Mouse (Mus musculus): Measurements from ENCODE around the gene Nrm. TPM values are rescaled to one million over a fixed set of nuclear protein-coding genes. Genes with fewer than 3 reads are reported as not detected.
"Not testable (repeated sequence)": the region's sequence is repeated elsewhere in the genome, so short reads cannot be mapped to it uniquely, and the experiment has no call there.

Nrm gene
- polyA plus RNA-seq, 2 experiments = 15.6 to 20.1 TPM

- H3K36me3 ChIP-seq (replicated peaks; ENCODE audit: control insufficient read depth, insufficient read depth, low read depth) = peaks cover 48% of the 10 kb centered on the region
- H3K27ac ChIP-seq = peak overlapping the region; percentile 96
- peaks cover 35 to 40% of the 10 kb centered on the region in 2 experiments for H3K4me1 ChIP-seq (replicated peaks; ENCODE audit: control insufficient read depth in 2 of 2, insufficient read depth in 2 of 2, low read length in 1 of 2)
- peak overlapping the region; percentile 96 for H3K4me2 ChIP-seq (ENCODE audit: low read depth)
- DNase-seq (ENCODE audit: low read depth in 3 of 3, low spot score in 3 of 3) = peak; percentile 73 to 76 (median 75)
- peak; percentile 17 for ATAC-seq (ENCODE audit: insufficient read depth)
- 2% methylated on average over 23 of the region's 25 CpGs for WGBS (ENCODE audit: insufficient replicate concordance)
- TF ChIP-seq EP300 (IDR thresholded peaks at IDR 0.05; ENCODE audit: low read depth) = no peak
- no peak for TF ChIP-seq CTCF (IDR thresholded peaks at IDR 0.05; ENCODE audit: low read depth)
- no peaks in the 10 kb centered on the region for H3K9me3 ChIP-seq (ENCODE audit: control insufficient read depth, low read length)
- peak overlapping the region; percentile 100 for H3K9ac ChIP-seq (replicated peaks)
- peak overlapping the region; percentile 96 to 98 for H3K4me3 ChIP-seq (ENCODE audit: insufficient read depth in 1 of 2, low read depth in 2 of 2, low read length in 2 of 2)
- H3K27me3 ChIP-seq (ENCODE audit: control insufficient read depth, insufficient read depth, low read length) = no peaks in the 10 kb centered on the region
These were observed 24.1 kb upstream of the Nrm start for GRCm38 (mm10) chr17:35836991-35837422.

DNA sequence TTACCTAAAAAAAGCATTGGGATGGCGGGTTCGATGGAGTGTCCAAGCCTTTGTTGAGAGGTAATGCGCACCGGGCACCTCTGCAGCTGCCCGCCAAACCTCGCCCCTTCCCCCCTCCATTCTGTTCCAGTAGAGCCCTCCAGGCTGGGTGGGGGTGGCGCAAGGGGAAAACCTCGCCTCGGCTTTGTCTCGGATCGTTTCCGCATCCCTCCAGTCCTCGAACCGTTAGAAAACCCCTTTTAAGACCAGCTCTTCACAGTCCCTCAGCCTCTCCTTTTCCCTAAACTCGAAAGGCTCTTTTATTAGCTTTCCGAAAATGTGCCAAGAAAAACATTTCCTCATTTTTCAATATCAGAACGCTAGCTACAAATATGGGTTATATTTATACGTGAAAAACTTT, 23.6 kb upstream of the Nrm start:
- 0% methylated on average over 18 of the region's 18 CpGs for WGBS (ENCODE audit: insufficient replicate concordance)
- H3K9ac ChIP-seq (replicated peaks) = peak overlapping the region; percentile 100
- peak overlapping the region; percentile 96 to 98 for H3K4me3 ChIP-seq (ENCODE audit: insufficient read depth in 1 of 2, low read depth in 2 of 2, low read length in 2 of 2)
- H3K4me2 ChIP-seq (ENCODE audit: low read depth) = peak overlapping the region; percentile 96
- peak in 1 of 3 experiments; percentile 34 for DNase-seq (ENCODE audit: low read depth in 3 of 3, low spot score in 3 of 3)
- TF ChIP-seq EP300 (IDR thresholded peaks at IDR 0.05; ENCODE audit: low read depth) (no peak), CTCF (IDR thresholded peaks at IDR 0.05; ENCODE audit: low read depth) (no peak)
- ATAC-seq (ENCODE audit: insufficient read depth) = no peak
- peak overlapping the region; percentile 96 for H3K27ac ChIP-seq
- H3K9me3 ChIP-seq (ENCODE audit: control insufficient read depth, low read length) = no peaks in the 10 kb centered on the region
- peaks cover 40% of the 10 kb centered on the region in 2 experiments for H3K4me1 ChIP-seq (replicated peaks; ENCODE audit: control insufficient read depth in 2 of 2, insufficient read depth in 2 of 2, low read length in 1 of 2)
- H3K27me3 ChIP-seq (ENCODE audit: control insufficient read depth, insufficient read depth, low read length) = no peaks in the 10 kb centered on the region
- H3K36me3 ChIP-seq (replicated peaks; ENCODE audit: control insufficient read depth, insufficient read depth, low read depth) = peaks cover 44% of the 10 kb centered on the region

DNA sequence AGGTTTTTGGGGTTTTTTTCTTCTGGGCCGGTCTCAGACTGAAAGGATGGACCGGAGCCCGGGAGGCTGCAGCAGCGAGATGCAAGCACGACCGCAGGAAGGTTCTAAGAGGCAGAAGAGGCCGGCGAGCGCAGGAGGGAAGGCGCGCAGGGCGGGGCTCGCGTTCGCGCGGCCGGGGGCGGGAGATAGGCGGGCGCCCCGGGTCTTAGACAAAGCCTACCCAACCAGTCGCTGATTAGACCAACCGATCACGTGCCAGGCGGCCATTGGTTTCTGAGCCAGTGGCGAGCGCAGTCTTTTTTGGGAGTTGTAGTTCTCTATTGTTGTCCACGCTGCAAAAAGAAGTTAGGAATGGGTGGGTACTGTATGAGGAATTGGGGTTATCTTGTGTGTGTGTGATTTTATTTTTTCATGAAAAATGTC, 23.0 kb upstream of the Nrm start, which contains the start of gene Tubb5:
Tubb5 (minus strand) TSS at position 185 of the 423 bp plus-strand sequence.
- peak; percentile 94 to 96 (median 95) for DNase-seq (ENCODE audit: low read depth in 3 of 3, low spot score in 3 of 3)
- H3K27ac ChIP-seq = peak within 1 kb of the TSS; percentile 96
- H3K9me3 ChIP-seq (ENCODE audit: control insufficient read depth, low read length) = no peaks in the 10 kb centered on the region
- ATAC-seq (ENCODE audit: insufficient read depth) = peak; percentile 60
- peak within 1 kb of the TSS; percentile 96 to 98 for H3K4me3 ChIP-seq (ENCODE audit: insufficient read depth in 1 of 2, low read depth in 2 of 2, low read length in 2 of 2)
- peaks cover 37% of the 10 kb centered on the region for H3K36me3 ChIP-seq (replicated peaks; ENCODE audit: control insufficient read depth, insufficient read depth, low read depth)
- under 1% methylated on average over 29 of the region's 29 CpGs for WGBS (ENCODE audit: insufficient replicate concordance)
- peak within 1 kb of the TSS; percentile 96 for H3K4me2 ChIP-seq (ENCODE audit: low read depth)
- no peak for TF ChIP-seq CTCF (IDR thresholded peaks at IDR 0.05; ENCODE audit: low read depth)
- peak; percentile 38 for TF ChIP-seq EP300 (IDR thresholded peaks at IDR 0.05; ENCODE audit: low read depth)
- peaks cover 44 to 46% of the 10 kb centered on the region in 2 experiments for H3K4me1 ChIP-seq (replicated peaks; ENCODE audit: control insufficient read depth in 2 of 2, insufficient read depth in 2 of 2, low read length in 1 of 2)
- peak within 1 kb of the TSS; percentile 100 for H3K9ac ChIP-seq (replicated peaks)
- H3K27me3 ChIP-seq (ENCODE audit: control insufficient read depth, insufficient read depth, low read length) = no peaks in the 10 kb centered on the region

- no peaks in the 10 kb centered on the region for H3K27me3 ChIP-seq (ENCODE audit: control insufficient read depth, insufficient read depth, low read length)
- peak overlapping the region; percentile 96 for H3K4me2 ChIP-seq (ENCODE audit: low read depth)
- peaks cover 33% of the 10 kb centered on the region for H3K36me3 ChIP-seq (replicated peaks; ENCODE audit: control insufficient read depth, insufficient read depth, low read depth)
- peak overlapping the region; percentile 96 for H3K27ac ChIP-seq
- ATAC-seq (ENCODE audit: insufficient read depth) (no peak), DNase-seq (ENCODE audit: low read depth in 3 of 3, low spot score in 3 of 3) (no peak)
- peaks cover 45 to 48% of the 10 kb centered on the region in 2 experiments for H3K4me1 ChIP-seq (replicated peaks; ENCODE audit: control insufficient read depth in 2 of 2, insufficient read depth in 2 of 2, low read length in 1 of 2)
- WGBS (ENCODE audit: insufficient replicate concordance) = 2% methylated on average over 5 of the region's 5 CpGs
- peak overlapping the region; percentile 100 for H3K9ac ChIP-seq (replicated peaks)
- peak overlapping the region; percentile 64 to 98 for H3K4me3 ChIP-seq (ENCODE audit: insufficient read depth in 1 of 2, low read depth in 2 of 2, low read length in 2 of 2)
- H3K9me3 ChIP-seq (ENCODE audit: control insufficient read depth, low read length) = no peaks in the 10 kb centered on the region
- TF ChIP-seq EP300 (IDR thresholded peaks at IDR 0.05; ENCODE audit: low read depth) (no peak; the same call in 1 of the 2 replicates), CTCF (IDR thresholded peaks at IDR 0.05; ENCODE audit: low read depth) (no peak)
These were observed 22.5 kb upstream of the Nrm start for GRCm38 (mm10) chr17:35838570-35838969.

DNA sequence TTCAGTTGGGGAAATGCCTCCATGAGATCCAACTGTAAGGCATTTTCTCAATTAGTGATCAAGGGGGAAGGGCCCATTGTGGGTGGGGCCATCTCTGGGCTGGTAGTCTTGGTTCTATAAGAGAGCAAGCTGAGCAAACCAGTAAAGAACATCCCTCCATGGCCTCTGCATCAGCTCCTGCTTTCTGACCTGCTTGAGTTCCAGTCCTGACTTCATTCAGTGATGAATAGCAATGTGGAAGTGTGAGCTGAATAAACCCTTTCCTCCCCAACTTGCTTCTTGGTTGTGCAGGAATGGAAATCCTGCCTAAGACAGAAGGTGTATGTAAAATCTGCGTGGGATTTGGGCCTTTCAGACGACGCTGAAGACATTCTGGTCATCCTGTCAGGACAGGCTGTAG, 22.1 kb upstream of the Nrm start:
- DNase-seq (ENCODE audit: low read depth in 3 of 3, low spot score in 3 of 3); ATAC-seq (ENCODE audit: insufficient read depth); H3K9me3 ChIP-seq (ENCODE audit: control insufficient read depth, low read length); H3K27me3 ChIP-seq (ENCODE audit: control insufficient read depth, insufficient read depth, low read length): not testable (repeated sequence)
- Histone ChIP-seq H3K9ac (replicated peaks) (peak overlapping the region; percentile 100), H3K36me3 (replicated peaks; ENCODE audit: control insufficient read depth, insufficient read depth, low read depth) (peaks cover 29% of the 10 kb centered on the region), H3K4me2 (ENCODE audit: low read depth) (peak overlapping the region; percentile 96), H3K27ac (peak overlapping the region; percentile 96), H3K4me3 (ENCODE audit: insufficient read depth in 1 of 2, low read depth in 2 of 2, low read length in 2 of 2) (peak overlapping the region; percentile 64 to 98), H3K4me1 (replicated peaks; ENCODE audit: control insufficient read depth in 2 of 2, insufficient read depth in 2 of 2, low read length in 1 of 2) (peaks cover 44 to 48% of the 10 kb centered on the region in 2 experiments)
- 49% methylated on average over 3 of the region's 3 CpGs for WGBS (ENCODE audit: insufficient replicate concordance)

Measured in liver, embryonic 14.5 days (tissue).